Mouse (Mus musculus) yolk sac, embryonic 10.5 days (tissue): ENCODE data around the gene Nt5c.
A peak's percentile ranks its signal among the peaks of the same experiment; 100 is the strongest.
"Not testable (repeated sequence)": the region's sequence is repeated elsewhere in the genome, so short reads cannot be mapped to it uniquely, and the experiment has no call there.

Source experiments
- DNase-seq: peaks from one replicate; pipeline ENCODE4 v3.0.0-alpha.2; 2017; ENCODE audit warnings: low spot score

Gene Nt5c

GRCm38 (mm10) chr11:115491356-115492083 lies at the start of gene Nt5c:
Nt5c (minus strand) TSS chr11:115491862.
- DNase-seq, result peak; percentile 78

GRCm38 (mm10) chr11:115538045-115538444 lies 46.4 kb upstream of the Nt5c start:
- no peak for DNase-seq

DNA sequence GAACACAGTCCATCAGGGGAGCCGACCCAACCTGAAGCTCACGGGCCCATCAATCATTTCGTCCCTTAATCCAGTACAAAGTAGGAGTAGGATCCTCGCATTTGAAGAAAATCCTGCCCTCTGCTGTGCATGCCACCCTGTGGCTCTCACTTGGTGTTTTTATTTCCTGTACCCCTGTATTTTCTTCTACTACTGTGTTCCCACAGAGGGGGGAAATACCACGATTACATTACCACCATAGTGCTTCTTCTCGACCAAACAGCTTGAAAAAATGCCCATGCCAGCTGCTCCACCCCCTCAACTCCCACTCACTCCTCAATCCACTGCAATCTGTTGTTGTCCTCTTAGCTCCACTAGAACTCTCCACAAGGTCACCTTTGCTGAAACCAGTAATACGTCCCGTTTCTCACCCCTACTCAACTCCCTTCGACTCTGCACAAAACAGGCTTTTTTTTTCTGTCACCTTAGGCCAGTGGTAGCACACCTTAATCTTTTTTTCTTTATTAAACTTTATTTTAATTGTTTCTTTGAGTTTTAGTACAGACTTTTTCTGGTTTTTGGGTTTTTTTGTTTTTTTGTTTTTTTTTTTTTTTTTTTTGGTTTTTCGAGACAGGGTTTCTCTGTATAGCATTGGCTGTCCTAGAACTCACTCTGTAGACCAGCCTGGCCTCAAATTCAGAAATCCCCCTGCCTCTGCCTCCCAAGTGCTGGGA lies 45.4 kb upstream of the Nt5c start:
- no peak for DNase-seq

- peak; percentile 97 for DNase-seq
These were observed 44.5 kb upstream of the Nt5c start, which contains the start of gene Sumo2 for GRCm38 (mm10) chr11:115536038-115536681. Sumo2 (minus strand) TSS chr11:115536276.

- DNase-seq, result peak; percentile 75
These were observed 43.9 kb upstream of the Nt5c start for GRCm38 (mm10) chr11:115535401-115536037.

GRCm38 (mm10) chr11:115534759-115535371 lies 43.2 kb upstream of the Nt5c start:
- no peak for DNase-seq

DNA sequence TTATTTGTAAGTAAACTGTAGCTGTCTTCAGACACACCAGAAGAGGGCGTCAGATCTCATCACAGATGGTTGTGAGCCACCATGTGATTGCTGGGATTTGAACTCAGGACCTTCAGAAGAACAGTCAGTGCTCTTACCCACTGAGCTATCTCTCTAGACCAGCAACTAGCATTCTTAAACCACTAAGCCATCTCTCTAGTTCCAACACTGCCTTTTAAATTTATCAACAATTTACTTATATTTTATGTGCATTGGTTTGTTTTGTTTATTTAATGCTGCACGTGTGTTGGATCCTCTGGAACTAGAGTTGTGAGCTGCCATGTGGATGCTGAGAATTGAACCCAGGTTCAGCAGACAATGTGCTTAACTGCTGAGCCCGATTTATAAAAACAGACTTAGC lies 34.8 kb upstream of the Nt5c start:
- DNase-seq, result not testable (repeated sequence)

GRCm38 (mm10) chr11:115522703-115523102 lies 31.0 kb upstream of the Nt5c start:
- no peak for DNase-seq

DNA sequence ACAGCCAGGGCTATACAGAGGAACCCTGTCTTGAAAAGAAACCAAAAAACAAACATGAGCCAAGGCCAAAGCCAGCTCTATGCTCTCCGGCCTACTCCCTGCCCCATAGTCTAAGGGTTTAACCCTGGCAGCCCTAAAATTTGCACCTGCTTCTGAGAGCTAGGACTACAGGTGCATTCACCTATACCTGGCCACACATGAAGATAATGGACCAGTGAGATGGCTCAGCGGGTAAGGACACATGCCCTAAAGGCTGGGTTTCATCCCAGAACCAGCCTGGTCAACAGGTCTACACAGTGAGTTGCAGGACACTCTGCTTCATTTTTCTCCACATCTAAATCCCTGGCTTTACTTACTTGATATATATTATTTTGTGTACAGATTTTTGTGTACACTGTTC lies 30.6 kb upstream of the Nt5c start:
- no peak for DNase-seq

DNA sequence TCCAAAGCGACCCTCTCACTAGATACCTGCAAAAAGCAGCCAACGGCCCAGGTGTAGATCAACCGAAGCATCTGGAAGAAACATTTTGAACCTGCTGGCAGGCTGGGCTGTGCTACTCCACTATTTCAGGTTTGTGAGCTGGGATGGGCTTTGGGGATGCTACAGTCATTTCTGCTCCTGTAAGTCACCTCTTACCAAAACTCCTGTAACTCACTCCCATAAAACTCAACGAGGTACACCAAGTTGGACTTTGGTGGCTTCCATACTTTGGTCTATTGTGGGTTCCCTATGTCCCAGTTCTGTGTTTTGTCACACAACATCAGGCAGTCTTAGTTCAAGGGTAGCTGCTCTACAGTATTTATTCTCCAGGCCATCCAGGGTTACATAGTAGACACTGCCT lies 29.4 kb upstream of the Nt5c start:
- no peak for DNase-seq

- DNase-seq, result no peak
These were observed 28.6 kb upstream of the Nt5c start for GRCm38 (mm10) chr11:115520218-115520617.

- no peak for DNase-seq
These were observed 27.9 kb upstream of the Nt5c start for GRCm38 (mm10) chr11:115519581-115519980.

GRCm38 (mm10) chr11:115518693-115519092 lies 27.0 kb upstream of the Nt5c start:
- DNase-seq, result no peak

DNA sequence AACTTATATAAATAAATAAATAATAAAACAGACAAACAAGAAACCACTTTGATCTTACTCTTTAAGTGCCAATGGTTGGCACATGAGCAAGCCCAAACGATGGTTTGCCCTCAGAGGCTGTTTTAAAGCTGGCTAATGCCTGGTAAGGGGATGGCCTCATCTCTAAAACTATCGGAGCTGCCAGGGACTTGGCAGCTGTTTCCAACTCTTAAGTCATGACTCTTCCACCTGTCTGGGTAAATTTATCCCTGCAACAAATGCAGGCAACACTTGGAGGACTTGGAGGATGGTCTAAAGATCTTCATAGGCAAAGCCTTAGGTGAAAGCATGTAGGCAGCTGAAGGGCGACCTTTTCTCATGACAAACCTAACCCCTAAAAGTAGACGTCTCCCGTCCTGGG lies 25.3 kb upstream of the Nt5c start:
- DNase-seq, result no peak

- no peak for DNase-seq
These were observed 23.4 kb upstream of the Nt5c start for GRCm38 (mm10) chr11:115515021-115515420.

DNA sequence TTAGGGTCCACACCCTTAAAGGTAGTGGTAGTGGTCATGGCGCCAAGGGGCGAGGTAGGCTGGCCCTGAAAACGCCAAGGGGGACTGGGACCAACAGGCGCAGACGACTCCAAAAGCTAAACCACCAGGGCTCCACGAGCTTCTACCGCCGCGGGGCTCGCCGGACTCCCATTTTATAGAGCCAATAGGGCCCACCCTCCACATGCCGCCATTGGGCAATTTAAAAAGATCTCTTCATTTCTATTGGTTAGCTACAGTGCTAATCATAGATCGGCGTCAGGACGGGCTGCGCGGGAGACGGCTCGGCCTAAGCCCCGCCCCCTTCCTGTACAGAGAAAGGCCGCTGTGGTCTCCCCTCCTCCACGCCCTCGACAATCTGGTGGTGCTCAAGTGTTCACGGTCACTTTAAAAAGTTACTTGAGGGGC lies 22.6 kb upstream of the Nt5c start, which contains the start of gene Jpt1:
TSS of gene Jpt1 (minus strand) at position 150 of the 426 bp plus-strand sequence.
- DNase-seq, result peak; percentile 95

GRCm38 (mm10) chr11:115513271-115514237 lies 21.9 kb upstream of the Nt5c start:
- DNase-seq, result peak; percentile 75

DNA sequence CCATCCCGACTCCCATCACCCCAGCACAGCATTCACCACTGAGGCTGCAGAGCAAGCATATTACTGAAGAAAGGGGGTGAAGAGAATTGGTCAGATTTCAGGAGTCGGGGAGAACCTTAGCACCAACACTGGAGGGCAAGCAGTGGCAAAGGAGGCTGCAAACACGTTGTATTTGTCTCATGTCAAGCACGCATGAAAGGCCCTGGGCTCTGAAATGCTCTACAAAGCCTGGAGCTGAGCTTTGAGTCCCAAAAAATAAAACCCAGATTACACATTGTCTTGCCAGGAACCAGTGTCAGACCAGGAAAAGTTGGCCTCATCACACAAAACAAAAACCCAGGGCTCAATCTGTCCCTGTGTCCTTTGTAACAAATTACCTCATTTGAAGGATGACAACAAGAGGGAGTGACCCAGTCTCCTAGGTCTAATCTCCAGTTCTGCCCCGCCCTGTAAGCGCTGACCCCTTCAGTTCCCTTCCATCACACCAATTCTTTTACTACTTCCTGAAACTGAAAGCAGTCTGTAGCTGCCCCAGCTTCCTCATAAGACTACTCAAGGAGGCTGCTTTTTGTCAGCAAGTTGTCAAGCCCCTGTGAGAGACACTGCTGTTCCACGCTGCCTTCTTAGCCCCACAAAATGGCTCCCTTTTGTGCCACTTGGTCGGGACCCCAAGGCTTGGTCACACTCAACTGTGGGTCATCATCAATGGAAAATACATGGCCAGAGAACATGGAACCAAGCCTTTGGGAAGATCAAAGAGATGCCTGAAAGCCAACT lies 20.9 kb upstream of the Nt5c start:
- peak; percentile 17 for DNase-seq

- DNase-seq, result peak; percentile 11
These were observed 20.3 kb upstream of the Nt5c start for GRCm38 (mm10) chr11:115512004-115512403.

- DNase-seq, result peak; percentile 21
These were observed 19.5 kb upstream of the Nt5c start for GRCm38 (mm10) chr11:115511121-115511520.
